Mouse (Mus musculus) CH12.LX (cell line): ENCODE measurements around the gene Prkab1.

Source experiments
- BHLHE40 ChIP-seq: IDR thresholded peaks from 2 replicates; pipeline ENCODE4 v1.6.1; 2011; ENCODE audit warnings: mild to moderate bottlenecking, low read depth, low read length, improper control_type of control experiment
- CTCF ChIP-seq, 2 experiments: IDR thresholded peaks in 1 of 2; conservative IDR thresholded peaks in 1 of 2; 2 replicates each; pipeline ENCODE4 v1.5.1; 2011 to 2012; ENCODE audit warnings: low read depth in 2 of 2, low read length in 2 of 2, improper control_type of control experiment in 1 of 2, inconsistent platforms in 1 of 2, mild to moderate bottlenecking in 1 of 2, moderate library complexity in 1 of 2
- EP300 ChIP-seq: IDR thresholded peaks from 2 replicates; pipeline ENCODE4 v1.6.1; 2011; ENCODE audit warnings: low read length, improper control_type of control experiment
- GABPA ChIP-seq: IDR thresholded peaks from 2 replicates; pipeline ENCODE4 v1.6.1; 2012; ENCODE audit warnings: low read depth, low read length, improper control_type of control experiment, inconsistent platforms; ENCODE audit not compliant: insufficient replicate concordance
- HCFC1 ChIP-seq: IDR thresholded peaks from 2 replicates; pipeline ENCODE4 v1.6.1; 2012; ENCODE audit warnings: low read depth, mild to moderate bottlenecking, inconsistent platforms, low read length, improper control_type of control experiment
- MAX ChIP-seq: IDR thresholded peaks from 2 replicates; pipeline ENCODE4 v1.6.1; 2011; ENCODE audit warnings: low read length, improper control_type of control experiment
- NRF1 ChIP-seq: IDR thresholded peaks from 2 replicates; pipeline ENCODE4 v1.6.1; 2014; ENCODE audit warnings: low read depth, mild to moderate bottlenecking, inconsistent platforms, low read length, improper control_type of control experiment, moderate library complexity
- POLR2A ChIP-seq: IDR thresholded peaks from 2 replicates; pipeline ENCODE4 v1.6.1; 2011; ENCODE audit warnings: low read depth, mild to moderate bottlenecking, improper control_type of control experiment, low read length
- SMC3 ChIP-seq: IDR thresholded peaks from 2 replicates; pipeline ENCODE4 v1.6.1; 2011; ENCODE audit warnings: low read depth, low read length, improper control_type of control experiment
- ZC3H11A ChIP-seq: IDR thresholded peaks from 2 replicates; pipeline ENCODE4 v1.6.1; 2012; ENCODE audit warnings: low read depth, mild to moderate bottlenecking, inconsistent platforms, low read length, improper control_type of control experiment

GRCm38 (mm10) chr5:116009884-116010627 is 14.3 kb downstream of the Prkab1 start:
- TF ChIP-seq CTCF (conservative IDR thresholded peaks at IDR 0.05 in 1 of 2, IDR thresholded peaks at IDR 0.05 in 1 of 2; ENCODE audit: low read depth in 2 of 2, low read length in 2 of 2), result no peak
- no peak for TF ChIP-seq EP300
- no peak for TF ChIP-seq MAX
- no peak for TF ChIP-seq BHLHE40
- no peak for TF ChIP-seq ZC3H11A
- no peak for TF ChIP-seq POLR2A
- no peak for TF ChIP-seq SMC3
- no peak for TF ChIP-seq GABPA
- TF ChIP-seq HCFC1, result no peak
- no peak for TF ChIP-seq NRF1
